Mouse (Mus musculus) embryonic facial prominence, embryonic 14.5 days (tissue): Measurements from ENCODE around the gene Cct7. TPM values are rescaled to one million over a fixed set of nuclear protein-coding genes. Genes with fewer than 3 reads are reported as not detected.

Source experiments
- ATAC-seq: fragments of 200-750 bp; cut with Nextera tagmentation; 2 replicates; pipeline ENCODE4 v1.8.0; 2017; ENCODE audit warnings: low read depth, moderate number of reproducible peaks, moderate TSS enrichment
- DNase-seq: peaks from one replicate; pipeline ENCODE4 v3.0.0-alpha.2; 2015; ENCODE audit warnings: low spot score
- H3K27ac ChIP-seq: fragments of 300-500 bp; sonication (generic); replicated peaks from 2 replicates; pipeline ENCODE4 v1.5.1; 2014; ENCODE audit warnings: low read depth, mild to moderate bottlenecking, low read length, moderate library complexity
- H3K27me3 ChIP-seq: fragments of 300-500 bp; sonication (generic); replicated peaks from 2 replicates; pipeline ENCODE4 v1.6.1; 2014; ENCODE audit warnings: low read length; ENCODE audit not compliant: control insufficient read depth, insufficient read depth
- H3K36me3 ChIP-seq: fragments of 300-500 bp; sonication (generic); 2 replicates; pipeline ENCODE4 v1.6.1; 2014; ENCODE audit warnings: low read length, mixed read lengths; ENCODE audit not compliant: control insufficient read depth, insufficient read depth
- H3K4me1 ChIP-seq: fragments of 300-500 bp; sonication (generic); 2 replicates; pipeline ENCODE4 v1.6.1; 2014; ENCODE audit warnings: antibody characterized with exemption, low read length; ENCODE audit not compliant: control insufficient read depth, insufficient read depth
- H3K4me2 ChIP-seq: fragments of 300-500 bp; sonication (generic); 2 replicates; pipeline ENCODE4 v1.6.1; 2014; ENCODE audit warnings: low read depth, mild to moderate bottlenecking, low read length, moderate library complexity, mixed read lengths
- H3K4me3 ChIP-seq: fragments of 300-500 bp; sonication (generic); 2 replicates; pipeline ENCODE4 v1.5.1; 2014; ENCODE audit warnings: low read depth, mild to moderate bottlenecking, low read length
- H3K9ac ChIP-seq: fragments of 300-500 bp; sonication (generic); 2 replicates; pipeline ENCODE4 v1.6.1; 2014; ENCODE audit warnings: low read depth, mild to moderate bottlenecking, low read length, moderate library complexity, mixed read lengths
- H3K9me3 ChIP-seq: fragments of 300-500 bp; sonication (generic); 2 replicates; pipeline ENCODE4 v1.6.1; 2016; ENCODE audit warnings: low read length; ENCODE audit not compliant: control insufficient read depth
- WGBS: fragments of 180-500 bp; shearing (Covaris S2); extraction: QIAGEN DNeasy Blood & Tissue Kit; methylation state at CpG from one replicate; pipeline ENCODE4 v1.1.7; 2014; 5-methylcytosine and 5-hydroxymethylcytosine counted together
- polyA plus RNA-seq: library from polyadenylated mRNA; unstranded; fragments of >200 nt; fragmentation: Nextera tagmentation; extraction: Ambion mirVana; gene quantifications from 2 replicates; pipeline ENCODE4 v1.2.1, GENCODE M21; 2014

Cct7 gene
- polyA plus RNA-seq, 1 experiment from 2014 or later, result 448 TPM

GRCm38 (mm10) chr6:85501571-85502102 lies 50.3 kb downstream of the Cct7 start:
- ATAC-seq, result no peak
- Histone ChIP-seq H3K9me3 (no peaks in the 10 kb centered on the region), H3K4me2 (peak overlapping the region; percentile 95), H3K27ac (no peak overlapping the region), H3K36me3 (no peaks in the 10 kb centered on the region), H3K9ac (no peak overlapping the region), H3K4me1 (no peaks in the 10 kb centered on the region), H3K4me3 (peak overlapping the region; percentile 73), H3K27me3 (0 out of 2 replicates have a peak, but pooled peaks cover 5% of the 10 kb centered on the region)
- 5% methylated on average over 6 of the region's 6 CpGs for WGBS
- DNase-seq, result no peak

- peak; percentile 76 for ATAC-seq
- Histone ChIP-seq H3K4me2 (peak overlapping the region; percentile 95), H3K9ac (peak overlapping the region; percentile 70), H3K9me3 (no peaks in the 10 kb centered on the region), H3K4me1 (no peaks in the 10 kb centered on the region), H3K4me3 (peak overlapping the region; percentile 73), H3K27me3 (0 out of 2 replicates have a peak, but pooled peaks cover 5% of the 10 kb centered on the region), H3K36me3 (no peaks in the 10 kb centered on the region), H3K27ac (no peak overlapping the region)
- peak; percentile 9 for DNase-seq
- 0% methylated on average over 14 of the region's 37 CpGs for WGBS
Measured at GRCm38 (mm10) chr6:85502103-85502910, 51.0 kb downstream of the Cct7 start.

GRCm38 (mm10) chr6:85502911-85503250 lies 51.6 kb downstream of the Cct7 start, which contains the start of gene Fbxo41:
Gene Fbxo41 (minus strand): TSS chr6:85502994.
- ATAC-seq (peak; percentile 89), DNase-seq (peak; percentile 48)
- Histone ChIP-seq H3K27ac (no peak within 1 kb of the TSS), H3K9me3 (no peaks in the 10 kb centered on the region), H3K4me2 (peak within 1 kb of the TSS; percentile 95), H3K9ac (peak within 1 kb of the TSS; percentile 70), H3K27me3 (peaks cover 8% of the 10 kb centered on the region; the same call in 1 of the 2 replicates), H3K4me1 (no peaks in the 10 kb centered on the region), H3K4me3 (peak within 1 kb of the TSS; percentile 73), H3K36me3 (no peaks in the 10 kb centered on the region)
- no CpG with 5 or more reads among the region's 22 CpGs for WGBS

- no peaks in the 10 kb centered on the region for H3K9me3 ChIP-seq
- H3K27ac ChIP-seq, result no peak overlapping the region
- H3K27me3 ChIP-seq, result peaks cover 19% of the 10 kb centered on the region
- no peak for DNase-seq
- no peaks in the 10 kb centered on the region for H3K4me1 ChIP-seq
- no peak for ATAC-seq
- H3K36me3 ChIP-seq, result no peaks in the 10 kb centered on the region
- no peak overlapping the region for H3K4me3 ChIP-seq
- 81% methylated on average over 2 of the region's 2 CpGs for WGBS
- H3K9ac ChIP-seq, result no peak overlapping the region
- no peak overlapping the region for H3K4me2 ChIP-seq
Measured at GRCm38 (mm10) chr6:85504908-85505307, 53.6 kb downstream of the Cct7 start.

GRCm38 (mm10) chr6:85508602-85509001 lies 57.3 kb downstream of the Cct7 start:
- Histone ChIP-seq H3K9me3 (no peaks in the 10 kb centered on the region), H3K4me2 (no peak overlapping the region), H3K36me3 (no peaks in the 10 kb centered on the region), H3K27me3 (peaks cover 56% of the 10 kb centered on the region), H3K9ac (no peak overlapping the region), H3K4me3 (no peak overlapping the region), H3K4me1 (peaks cover 11% of the 10 kb centered on the region; the same call in 1 of the 2 replicates), H3K27ac (no peak overlapping the region)
- no peak for ATAC-seq
- no peak for DNase-seq
- 43% methylated on average over 5 of the region's 5 CpGs for WGBS

GRCm38 (mm10) chr6:85510476-85510875 lies 59.2 kb downstream of the Cct7 start:
- Histone ChIP-seq H3K4me3 (no peak overlapping the region), H3K9me3 (no peaks in the 10 kb centered on the region), H3K27ac (no peak overlapping the region), H3K4me2 (no peak overlapping the region), H3K36me3 (no peaks in the 10 kb centered on the region), H3K9ac (no peak overlapping the region), H3K27me3 (peaks cover 70% of the 10 kb centered on the region), H3K4me1 (peaks cover 14% of the 10 kb centered on the region; the same call in 1 of the 2 replicates)
- ATAC-seq (no peak), DNase-seq (peak; percentile 53)
- WGBS, result under 1% methylated on average over 6 of the region's 6 CpGs

- 0 out of 2 replicates have a peak, but pooled peaks have one; percentile 34 for ATAC-seq
- Histone ChIP-seq H3K4me1 (peaks cover 14% of the 10 kb centered on the region; the same call in 1 of the 2 replicates), H3K27me3 (peaks cover 78% of the 10 kb centered on the region), H3K27ac (no peak overlapping the region), H3K9ac (no peak overlapping the region), H3K4me2 (peak overlapping the region; percentile 81), H3K9me3 (no peaks in the 10 kb centered on the region), H3K36me3 (no peaks in the 10 kb centered on the region), H3K4me3 (peak overlapping the region; percentile 46)
- WGBS, result under 1% methylated on average over 27 of the region's 88 CpGs
- peak; percentile 48 for DNase-seq
Measured at GRCm38 (mm10) chr6:85511286-85512055, 60.2 kb downstream of the Cct7 start.

- Histone ChIP-seq H3K36me3 (no peaks in the 10 kb centered on the region), H3K4me3 (peak overlapping the region; percentile 46), H3K9ac (no peak overlapping the region), H3K9me3 (no peaks in the 10 kb centered on the region), H3K4me1 (peaks cover 14% of the 10 kb centered on the region; the same call in 1 of the 2 replicates), H3K4me2 (peak overlapping the region; percentile 81), H3K27ac (no peak overlapping the region), H3K27me3 (peaks cover 78% of the 10 kb centered on the region)
- 1% methylated on average over 14 of the region's 36 CpGs for WGBS
- DNase-seq (no peak), ATAC-seq (0 out of 2 replicates have a peak, but pooled peaks have one; percentile 7)
Measured at GRCm38 (mm10) chr6:85512056-85512440, 60.7 kb downstream of the Cct7 start.
